Mouse (Mus musculus) MEL (cell line): Measurements from ENCODE around the gene Tas2r121.
"Not testable (repeated sequence)": the region's sequence is repeated elsewhere in the genome, so short reads cannot be mapped to it uniquely, and the experiment has no call there.

ENCODE experiments used
- CTCF ChIP-seq, 3 experiments: IDR thresholded peaks in 2 of 3; conservative IDR thresholded peaks in 1 of 3; 2 replicates each; pipeline ENCODE4 v1.5.1; 2011 to 2012; ENCODE audit warnings: low read length in 3 of 3, low read depth in 2 of 3, mild to moderate bottlenecking in 2 of 3, improper control_type of control experiment in 1 of 3, inconsistent platforms in 1 of 3, mixed read lengths in 1 of 3, moderate library complexity in 1 of 3; ENCODE audit not compliant: control insufficient read depth in 1 of 3, insufficient read depth in 1 of 3, poor library complexity in 1 of 3, severe bottlenecking in 1 of 3
- E2F4 ChIP-seq: IDR thresholded peaks from 2 replicates; pipeline ENCODE4 v1.6.1; 2011; ENCODE audit warnings: low read depth, low read length, improper control_type of control experiment, borderline replicate concordance
- EP300 ChIP-seq, 2 experiments: IDR thresholded peaks; 2 replicates each; pipeline ENCODE4 v1.6.1; 2011; ENCODE audit warnings: improper control_type of control experiment in 2 of 2, low read length in 2 of 2, low read depth in 1 of 2, mild to moderate bottlenecking in 1 of 2
- HCFC1 ChIP-seq: IDR thresholded peaks from 2 replicates; pipeline ENCODE4 v1.6.1; 2012; ENCODE audit warnings: low read depth, mild to moderate bottlenecking, inconsistent platforms, low read length, improper control_type of control experiment, moderate library complexity
- MAZ ChIP-seq: IDR thresholded peaks from 2 replicates; pipeline ENCODE4 v1.6.1; 2012; ENCODE audit warnings: low read depth, mild to moderate bottlenecking, inconsistent platforms, low read length, improper control_type of control experiment
- MXI1 ChIP-seq: IDR thresholded peaks from 2 replicates; pipeline ENCODE4 v1.6.1; 2011; ENCODE audit warnings: mild to moderate bottlenecking, low read depth, low read length, improper control_type of control experiment
- NRF1 ChIP-seq: IDR thresholded peaks from 2 replicates; pipeline ENCODE4 v1.6.1; 2014; ENCODE audit warnings: low read depth, mild to moderate bottlenecking, inconsistent platforms, low read length, improper control_type of control experiment, moderate library complexity; ENCODE audit not compliant: poor library complexity, insufficient read depth, severe bottlenecking
- POLR2A ChIP-seq, 2 experiments: IDR thresholded peaks; 2 replicates each; pipeline ENCODE4 v1.6.1; 2011 to 2012; ENCODE audit warnings: low read length in 2 of 2, mild to moderate bottlenecking in 2 of 2, control low read depth in 1 of 2, improper control_type of control experiment in 1 of 2, low read depth in 1 of 2, moderate library complexity in 1 of 2; ENCODE audit not compliant: control insufficient read depth in 1 of 2, insufficient read depth in 1 of 2, poor library complexity in 1 of 2
- RCOR1 ChIP-seq: IDR thresholded peaks from 2 replicates; pipeline ENCODE4 v1.6.1; 2012; ENCODE audit warnings: low read depth, mild to moderate bottlenecking, inconsistent platforms, low read length, improper control_type of control experiment
- SIN3A ChIP-seq: IDR thresholded peaks from 2 replicates; pipeline ENCODE4 v1.6.1; 2012; ENCODE audit warnings: low read length, improper control_type of control experiment, inconsistent platforms
- USF1 ChIP-seq: IDR thresholded peaks from 2 replicates; pipeline ENCODE4 v1.6.1; 2014; ENCODE audit warnings: low read depth, mild to moderate bottlenecking, inconsistent platforms, low read length, improper control_type of control experiment, moderate library complexity
- ZKSCAN1 ChIP-seq: IDR thresholded peaks from 2 replicates; pipeline ENCODE4 v1.6.1; 2012; ENCODE audit warnings: low read depth, mild to moderate bottlenecking, inconsistent platforms, low read length, improper control_type of control experiment, moderate library complexity
- ZMIZ1 ChIP-seq: IDR thresholded peaks from 2 replicates; pipeline ENCODE4 v1.6.1; 2012; ENCODE audit warnings: low read depth, mild to moderate bottlenecking, inconsistent platforms, low read length, improper control_type of control experiment, moderate library complexity

- TF ChIP-seq E2F4; CTCF (IDR thresholded peaks at IDR 0.05 in 2 of 3, conservative IDR thresholded peaks at IDR 0.05 in 1 of 3; ENCODE audit: control insufficient read depth in 1 of 3, insufficient read depth in 1 of 3, low read depth in 2 of 3, low read length in 3 of 3, poor library complexity in 1 of 3, severe bottlenecking in 1 of 3); POLR2A (IDR thresholded peaks at IDR 0.05; ENCODE audit: control insufficient read depth in 1 of 2, insufficient read depth in 1 of 2, low read depth in 1 of 2, low read length in 2 of 2, poor library complexity in 1 of 2); EP300 (IDR thresholded peaks at IDR 0.05; ENCODE audit: low read depth in 1 of 2, low read length in 2 of 2); USF1; MXI1; ZMIZ1; ZKSCAN1; NRF1; HCFC1; MAZ; RCOR1; SIN3A: not testable (repeated sequence)
These were observed 9.2 kb downstream of the Tas2r121 start for GRCm38 (mm10) chr6:132691596-132691995.
